Mouse (Mus musculus) gastrocnemius, postnatal 10 days (tissue): ENCODE measurements around the gene Cgn. TPM values are rescaled to one million over a fixed set of nuclear protein-coding genes. Genes with fewer than 3 reads are reported as not detected.
"Not testable (repeated sequence)": the region's sequence is repeated elsewhere in the genome, so short reads cannot be mapped to it uniquely, and the experiment has no call there.

ENCODE experiments used
- DNase-seq: peaks from one replicate; pipeline ENCODE4 v3.0.0; 2021; ENCODE audit warnings: mixed read lengths
- total RNA-seq, 2 experiments: library from RNA; stranded (reverse); gene quantifications; 2 replicates each; pipeline ENCODE4 v1.2.3; 2021

Cgn gene
- total RNA-seq, 2 experiments from 2014 or later, result 0.29 to 0.38 TPM

DNA sequence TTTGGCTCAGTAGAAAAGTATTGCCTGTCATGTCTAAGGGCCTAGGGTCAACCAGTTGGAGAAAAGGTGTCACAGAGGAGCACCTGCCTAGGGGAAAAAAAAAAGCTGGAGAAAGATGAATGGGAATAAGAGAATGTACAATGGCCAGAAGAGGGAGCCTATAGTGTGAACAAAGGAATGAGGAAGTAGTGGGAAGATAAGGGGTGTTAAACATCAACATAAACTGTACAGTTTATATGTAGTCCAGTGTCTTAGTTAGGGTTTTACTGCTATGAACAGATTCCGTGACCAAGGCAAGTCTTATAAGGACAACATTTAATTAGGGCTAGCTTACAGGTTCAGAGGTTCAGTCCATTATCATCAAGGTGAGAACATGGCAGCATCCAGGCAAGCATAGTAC, 2.8 kb upstream of the Cgn start:
- no peak for DNase-seq

DNA sequence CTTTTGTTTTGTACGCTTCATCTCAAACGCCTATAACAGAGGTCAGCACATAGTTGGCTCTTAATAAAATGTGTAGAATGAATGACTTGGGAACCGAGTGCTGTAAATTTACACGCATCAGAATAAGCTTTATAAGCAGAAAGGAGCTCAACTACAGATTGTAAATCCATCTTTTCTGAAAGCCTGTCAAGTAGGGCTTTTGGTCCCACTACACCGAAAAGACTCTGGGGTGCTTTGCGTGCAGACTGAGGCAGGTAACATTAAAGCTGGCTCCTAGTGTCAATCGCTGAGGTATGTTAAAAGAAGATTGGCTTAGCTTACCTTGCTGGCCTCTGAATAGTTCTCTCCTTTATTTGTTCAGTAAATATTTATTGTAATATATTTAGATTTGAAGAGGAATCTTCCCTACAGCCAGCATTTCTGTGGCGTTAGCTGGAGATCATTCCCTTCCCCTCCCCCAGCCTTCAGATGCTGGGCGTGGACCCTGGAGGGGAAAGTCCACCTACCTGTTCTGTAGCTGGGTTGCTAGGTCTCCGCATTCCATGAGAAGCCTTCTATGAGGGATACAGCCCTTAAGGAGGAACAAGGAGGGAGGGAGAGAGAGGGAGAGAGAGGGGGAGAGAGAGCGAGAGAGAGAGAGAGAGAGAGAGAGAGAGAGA, 959 bp upstream of the Cgn start:
- no peak for DNase-seq

DNA sequence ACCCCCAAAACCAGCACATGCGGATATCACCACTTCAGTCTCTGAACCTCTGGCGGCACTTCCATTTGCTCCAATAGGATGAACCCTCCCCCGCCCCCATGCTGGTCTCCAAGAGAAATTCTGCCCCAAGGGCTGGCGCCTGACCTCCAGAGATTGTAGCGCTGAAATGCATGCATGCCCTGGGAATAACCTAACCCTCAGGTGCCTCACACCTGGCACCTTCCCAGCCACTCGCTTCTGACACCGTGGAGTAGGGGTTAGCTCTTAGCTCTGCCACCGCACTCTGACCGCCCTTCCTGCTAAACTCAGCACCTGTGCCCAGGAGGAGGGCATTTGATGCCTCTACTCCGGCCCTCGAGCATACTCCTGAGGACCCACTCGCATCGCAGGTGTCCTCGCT, 334 bp downstream of the Cgn start:
- DNase-seq, result no peak

DNA sequence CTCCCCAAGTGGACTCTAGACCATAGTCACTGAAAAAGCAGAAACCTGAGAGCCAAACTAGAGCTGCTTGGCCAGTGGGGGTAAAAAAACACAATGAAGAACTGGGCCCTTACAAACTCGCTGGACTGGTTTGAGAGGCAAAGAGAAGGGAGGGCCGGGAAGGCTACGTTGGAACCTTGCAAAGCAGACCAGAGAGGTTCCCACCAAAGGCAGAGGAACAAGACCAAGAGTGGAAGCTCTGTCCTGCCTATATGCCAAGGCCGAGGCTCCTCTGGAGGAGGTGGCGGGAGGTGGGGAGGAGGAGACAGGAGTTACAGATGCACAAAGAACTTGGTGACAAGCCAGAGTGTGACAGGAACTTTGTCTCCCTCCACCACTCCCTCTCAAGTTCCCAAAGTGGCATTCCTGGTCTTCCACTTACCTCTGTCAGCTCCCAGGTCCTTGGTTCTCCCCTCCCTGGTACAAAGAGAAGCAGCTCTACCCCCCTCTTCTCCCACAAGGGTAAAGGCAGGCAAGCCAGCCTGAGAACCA, 2.1 kb downstream of the Cgn start:
- no peak for DNase-seq

DNA sequence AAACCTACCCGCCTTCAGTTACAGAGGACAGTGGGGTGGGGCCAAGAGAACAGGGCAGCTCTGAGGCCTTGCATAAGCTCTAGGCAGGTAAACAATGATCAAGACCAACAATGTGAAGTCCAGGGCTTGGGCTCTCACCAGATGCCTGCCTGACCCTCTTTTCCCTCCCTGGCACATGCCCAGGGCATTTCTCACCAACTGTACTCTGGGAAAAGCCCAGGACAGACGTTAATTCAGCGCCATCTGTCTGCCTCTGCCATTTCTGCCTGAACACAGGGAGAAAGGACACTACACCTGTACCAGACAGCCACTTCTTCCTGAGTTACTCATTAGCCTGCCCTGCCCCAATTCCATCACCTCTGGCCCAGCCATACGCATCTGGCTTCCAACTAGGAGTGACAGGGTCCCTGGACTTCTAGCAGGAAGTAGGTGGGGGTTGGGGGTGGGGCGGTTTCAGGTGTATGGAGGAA, 2.8 kb downstream of the Cgn start:
- no peak for DNase-seq

DNA sequence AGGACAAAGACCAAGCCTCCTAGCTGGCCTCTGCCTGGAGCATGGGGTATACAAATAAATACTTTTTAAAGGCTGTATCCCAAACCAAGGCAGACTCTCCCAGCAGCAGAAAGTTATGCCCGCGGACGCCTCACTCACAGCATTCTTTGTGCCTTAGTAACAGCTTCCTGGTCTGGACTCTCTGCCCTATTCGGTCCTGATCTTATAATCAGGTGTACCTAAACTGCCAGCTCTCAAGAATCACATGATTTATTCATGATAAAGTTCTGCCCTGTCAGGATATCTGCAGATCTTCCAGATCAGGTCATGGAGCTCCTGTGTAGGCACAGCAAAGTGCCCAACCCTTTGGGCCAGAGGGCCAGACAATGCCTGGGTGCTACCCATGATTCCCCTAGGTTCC, 3.4 kb downstream of the Cgn start:
- no peak for DNase-seq

DNA sequence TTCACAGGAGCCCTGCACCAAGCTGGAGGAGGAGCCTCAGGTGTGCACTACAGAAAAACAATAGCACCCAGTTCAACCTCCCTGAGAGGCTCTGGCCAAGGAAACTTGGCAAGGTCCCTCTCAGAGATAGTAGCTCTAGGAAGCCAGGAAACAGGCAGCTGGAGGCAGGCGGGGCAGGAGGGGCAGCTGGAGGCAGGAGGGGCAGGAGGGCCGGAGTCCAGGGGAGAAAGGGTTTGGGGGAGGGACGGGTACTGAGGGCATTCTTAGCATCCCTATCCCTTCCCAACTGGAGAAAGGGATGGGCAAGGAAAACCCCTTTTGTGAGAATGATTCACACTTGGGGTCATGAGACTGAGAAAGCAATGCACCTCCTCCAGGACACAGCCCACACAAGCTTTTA, 4.9 kb downstream of the Cgn start:
- DNase-seq, result no peak

DNA sequence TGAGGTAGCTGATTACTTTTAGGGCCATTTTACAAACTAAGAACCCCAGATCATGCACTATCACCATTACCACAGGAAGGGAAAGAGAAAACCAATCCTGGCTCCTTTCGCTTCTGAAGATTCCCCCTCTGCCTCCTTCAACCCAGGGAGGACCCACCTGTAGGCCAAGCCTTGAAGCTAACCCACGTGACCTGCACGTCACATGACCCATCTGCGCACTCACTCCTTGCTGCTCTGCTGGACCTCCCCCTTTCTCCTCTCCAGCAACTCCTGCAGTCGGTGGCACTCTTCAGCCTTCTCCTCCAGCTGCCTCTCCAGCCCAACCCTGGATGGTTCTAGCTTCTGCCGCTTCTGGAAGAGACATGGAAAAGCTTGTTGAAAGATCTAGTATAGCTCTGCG, 10.4 kb downstream of the Cgn start:
- DNase-seq, result no peak

DNA sequence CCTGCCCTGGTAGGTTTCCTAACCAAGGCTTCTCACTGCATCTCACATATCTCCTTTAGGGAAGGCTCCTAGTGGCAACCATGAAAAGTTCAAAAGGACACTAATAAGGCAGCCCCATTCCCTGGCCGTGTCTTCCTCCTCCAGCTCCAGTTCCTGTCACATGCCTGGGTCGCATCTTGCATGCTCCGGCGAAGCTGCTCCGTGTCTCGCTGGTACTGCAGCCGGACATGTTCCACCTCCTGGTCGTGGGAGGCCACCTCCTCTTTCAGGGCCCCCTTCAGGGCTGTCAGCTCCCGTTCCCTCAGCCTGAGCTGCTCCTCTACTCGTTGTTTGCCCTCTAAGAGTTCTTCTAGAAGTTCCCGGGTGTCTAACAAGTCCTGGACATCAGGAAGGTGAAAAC, 12.3 kb downstream of the Cgn start:
- DNase-seq, result no peak

DNA sequence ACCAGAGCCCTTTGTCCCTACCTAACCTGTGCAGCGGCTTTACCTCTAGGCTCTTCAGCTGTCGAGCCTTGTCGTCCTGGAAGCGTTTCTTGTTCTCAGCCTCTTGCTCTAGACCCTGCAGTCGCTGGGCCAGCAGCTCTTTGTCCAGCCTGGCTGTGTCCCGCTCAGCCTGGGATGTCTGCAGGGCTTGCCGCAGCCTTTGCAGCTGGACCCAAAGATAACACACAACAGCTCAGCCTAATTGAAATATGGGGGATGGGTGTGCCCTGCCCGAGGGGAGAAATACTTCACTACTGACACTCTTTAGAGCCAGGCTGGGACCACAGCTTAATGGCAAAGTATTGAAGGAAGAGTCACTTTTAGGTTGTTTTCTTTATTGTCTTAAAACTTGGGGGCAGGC, 20.8 kb downstream of the Cgn start:
- not testable (repeated sequence) for DNase-seq

DNA sequence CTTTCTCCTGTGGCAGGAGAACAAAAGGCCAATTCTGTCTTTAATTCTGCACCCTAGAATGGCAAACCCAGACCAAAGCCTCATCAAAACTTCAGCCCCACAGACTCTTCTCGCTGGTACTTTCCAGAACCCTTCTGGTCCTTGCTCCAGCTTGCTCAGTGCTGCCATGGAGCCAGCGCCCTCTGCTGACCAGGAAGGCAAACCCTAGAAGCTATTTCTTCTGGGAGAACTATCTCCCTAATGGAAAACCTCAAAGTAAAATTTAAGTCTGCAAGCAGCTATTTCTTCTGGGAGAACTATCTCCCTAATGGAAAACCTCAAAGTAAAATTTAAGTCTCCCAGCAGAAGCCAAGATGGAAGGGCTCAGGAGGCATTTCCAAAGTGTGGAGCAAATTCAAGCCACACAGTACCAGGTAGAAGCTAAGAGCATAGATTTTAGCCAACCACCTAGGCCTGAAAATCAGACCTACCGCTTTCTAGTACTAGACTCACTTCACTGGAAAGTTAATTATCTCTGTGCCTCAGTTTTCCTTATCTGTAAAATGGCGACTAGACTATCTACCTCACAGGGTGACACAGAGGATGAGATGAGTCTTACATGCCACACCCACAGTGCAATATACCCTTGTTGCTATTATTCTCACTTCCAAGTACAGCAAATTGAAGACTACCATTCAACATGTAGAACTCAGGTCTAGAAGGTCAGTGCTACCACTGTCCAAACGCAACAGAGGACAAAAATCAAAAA, 21.6 kb downstream of the Cgn start:
- not testable (repeated sequence) for DNase-seq

DNA sequence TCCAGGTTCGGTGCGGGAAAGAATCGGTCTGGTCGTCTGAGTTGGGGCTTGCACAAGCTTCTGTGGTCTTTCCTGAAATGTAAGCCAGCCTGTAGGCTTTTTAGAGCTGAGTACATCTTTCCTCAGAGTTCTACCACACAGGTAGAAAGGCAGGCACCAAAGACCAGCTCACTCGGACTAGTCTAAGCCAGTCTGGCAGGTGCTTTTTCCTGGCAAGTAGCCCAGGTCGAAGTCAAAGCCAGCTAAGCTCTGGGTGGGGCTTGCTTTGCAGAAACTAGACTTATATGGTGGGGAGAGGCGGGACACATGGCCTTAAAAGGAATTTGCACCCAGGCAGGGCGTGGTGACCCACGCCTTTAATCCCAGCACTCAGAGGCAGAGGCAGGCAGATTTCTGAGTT, 27.9 kb downstream of the Cgn start:
- not testable (repeated sequence) for DNase-seq

DNA sequence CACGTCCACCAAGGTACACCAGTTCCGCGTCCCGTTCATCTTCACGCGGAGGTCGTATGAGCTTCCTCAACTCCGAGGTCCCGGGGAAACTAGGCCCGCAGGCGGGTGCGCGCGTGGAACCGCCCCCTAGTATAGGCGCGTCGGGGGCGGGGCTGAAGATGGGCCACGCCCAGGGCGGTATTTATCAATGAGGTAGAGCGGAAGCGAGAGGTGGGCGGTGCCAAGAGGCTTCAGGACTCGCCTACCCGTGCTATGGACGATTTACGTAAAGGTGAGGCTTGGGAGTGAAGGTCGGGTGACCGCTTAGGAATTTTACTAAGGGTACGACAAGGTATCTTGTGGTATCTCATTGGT, 28.3 kb downstream of the Cgn start:
- DNase-seq, result not testable (repeated sequence)

DNA sequence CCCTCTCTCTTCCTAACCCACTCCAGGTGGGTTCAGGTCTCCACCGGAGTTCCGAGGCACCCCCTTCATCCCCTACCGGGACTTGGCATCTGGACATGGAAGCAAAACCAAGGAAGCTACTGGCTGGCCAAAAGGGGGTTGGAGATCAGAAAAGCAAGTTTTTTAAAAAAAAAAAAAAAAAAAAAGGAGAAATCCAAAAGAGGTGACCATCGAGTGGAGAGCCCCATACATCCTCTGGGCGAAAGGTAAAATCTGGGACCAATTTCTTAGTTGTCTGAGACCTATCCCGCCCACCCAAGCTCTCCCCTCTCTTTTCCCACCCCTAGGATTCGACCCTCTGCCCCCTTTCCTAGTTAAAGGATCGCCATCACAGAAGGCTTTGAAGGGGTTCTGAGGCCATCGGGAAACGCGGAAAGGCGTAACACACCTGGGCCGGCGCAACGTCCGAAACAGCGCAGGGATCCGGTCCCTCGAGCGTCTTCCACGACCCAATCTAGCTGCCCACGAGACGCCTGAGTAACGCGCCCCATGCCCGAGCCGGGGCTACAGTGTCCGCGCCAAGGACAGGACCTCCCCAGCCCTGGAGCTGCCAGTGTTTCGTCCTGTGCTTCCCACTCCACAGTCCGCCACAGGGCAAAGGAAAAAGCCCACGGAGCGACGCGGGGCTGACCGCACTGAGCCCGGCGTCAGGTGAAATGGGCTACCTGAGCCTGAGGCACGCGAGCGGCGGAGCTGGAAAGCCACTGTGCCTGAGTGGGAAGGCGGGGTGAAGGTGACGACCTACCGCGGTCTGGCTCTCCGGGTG, 28.8 kb downstream of the Cgn start:
- not testable (repeated sequence) for DNase-seq

DNA sequence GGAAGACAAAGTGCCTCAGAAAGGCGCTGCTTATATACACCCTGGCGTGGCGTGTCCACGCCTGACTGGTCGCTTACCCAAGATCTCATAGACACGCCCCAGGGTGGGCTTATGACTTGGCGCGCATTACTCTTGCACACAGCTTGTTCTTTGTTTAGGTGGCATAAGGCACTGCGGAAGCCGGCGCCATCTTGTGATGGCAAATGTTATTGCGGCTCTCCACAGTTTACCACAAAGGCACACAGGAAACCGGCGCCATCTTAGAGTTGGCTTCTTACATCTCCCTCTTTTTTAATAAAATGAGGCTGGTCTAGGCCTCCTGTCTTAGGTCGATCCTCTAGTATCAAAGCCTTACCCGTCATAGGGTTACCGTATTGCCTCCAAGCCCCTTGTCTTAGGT, 40.6 kb downstream of the Cgn start:
- DNase-seq, result no peak

DNA sequence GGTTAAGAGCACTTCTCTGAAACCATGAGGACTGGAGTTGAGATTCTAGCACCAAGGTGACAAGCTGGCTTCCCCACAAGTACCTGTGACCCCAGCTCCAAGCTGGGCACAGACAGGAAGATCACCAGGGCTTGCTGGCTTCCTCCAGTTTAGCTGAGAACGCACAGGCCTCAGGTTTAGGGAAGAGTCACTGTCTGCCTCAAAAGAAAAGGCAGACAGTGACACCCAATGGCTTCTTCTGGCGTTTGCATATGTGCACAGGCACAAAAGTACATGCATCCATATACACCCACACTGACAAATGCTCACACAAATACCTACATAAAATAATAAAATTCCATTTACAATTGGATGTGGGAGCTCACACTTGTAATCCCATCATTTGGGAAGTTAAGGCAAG, 62.7 kb downstream of the Cgn start:
- DNase-seq, result not testable (repeated sequence)

DNA sequence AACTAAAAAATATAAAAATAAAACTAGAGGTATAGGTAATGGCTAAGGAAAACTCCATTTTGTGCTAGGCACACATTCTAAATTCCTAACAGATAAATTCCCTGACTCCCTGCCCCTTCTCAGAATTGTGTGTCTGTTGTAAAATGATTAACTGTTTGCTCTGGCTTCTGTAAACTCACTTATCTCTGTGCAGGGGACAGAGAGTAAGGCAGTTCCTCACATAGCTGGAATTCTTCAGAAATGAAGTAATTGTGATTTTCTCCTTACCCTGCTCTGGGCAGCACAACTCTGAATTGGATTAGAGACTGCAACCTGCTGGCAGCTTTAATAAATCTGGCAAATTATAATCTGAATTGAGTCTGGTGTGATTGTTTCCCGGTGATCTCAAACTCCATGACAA, 68.0 kb downstream of the Cgn start:
- DNase-seq, result not testable (repeated sequence)

DNA sequence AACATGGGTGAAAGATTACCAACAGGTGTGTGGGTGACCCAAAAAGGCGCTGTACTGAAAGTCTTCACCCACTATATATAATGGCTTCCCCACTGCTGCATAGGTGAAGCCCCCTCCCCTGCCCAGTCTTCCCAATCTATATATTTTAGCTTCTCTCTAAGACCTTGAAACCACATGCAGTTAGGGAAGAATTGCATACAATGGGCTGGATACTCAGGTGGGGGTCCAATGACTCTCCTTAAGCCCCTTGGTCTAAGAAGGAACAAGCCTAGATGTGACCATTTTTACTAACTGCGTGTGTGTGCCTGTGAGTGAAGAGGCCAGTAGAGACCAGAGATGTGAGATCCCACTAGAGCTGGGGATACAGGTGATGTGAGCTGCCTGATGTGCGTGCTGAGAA, 72.9 kb downstream of the Cgn start:
- not testable (repeated sequence) for DNase-seq

DNA sequence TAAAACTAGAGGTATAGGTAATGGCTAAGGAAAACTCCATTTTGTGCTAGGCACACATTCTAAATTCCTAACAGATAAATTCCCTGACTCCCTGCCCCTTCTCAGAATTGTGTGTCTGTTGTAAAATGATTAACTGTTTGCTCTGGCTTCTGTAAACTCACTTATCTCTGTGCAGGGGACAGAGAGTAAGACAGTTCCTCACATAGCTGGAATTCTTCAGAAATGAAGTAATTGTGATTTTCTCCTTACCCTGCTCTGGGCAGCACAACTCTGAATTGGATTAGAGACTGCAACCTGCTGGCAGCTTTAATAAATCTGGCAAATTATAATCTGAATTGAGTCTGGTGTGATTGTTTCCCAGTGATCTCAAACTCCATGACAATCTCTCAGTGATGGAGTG, 75.7 kb downstream of the Cgn start:
- not testable (repeated sequence) for DNase-seq
